Mouse (Mus musculus) hindbrain, embryonic 14.5 days (tissue): Measurements from ENCODE around the gene Tfap4. TPM values are rescaled to one million over a fixed set of nuclear protein-coding genes. Genes with fewer than 3 reads are reported as not detected.

Source experiments
- ATAC-seq: fragments of 200-750 bp; cut with Nextera tagmentation; 2 replicates; pipeline ENCODE4 v1.8.0; 2017; ENCODE audit warnings: moderate number of reproducible peaks, mild to moderate bottlenecking, moderate TSS enrichment, moderate library complexity; ENCODE audit not compliant: low FRiP score
- DNase-seq: peaks from one replicate; pipeline ENCODE4 v3.0.0-alpha.2; 2015; ENCODE audit warnings: low spot score
- H3K27ac ChIP-seq: fragments of 300-500 bp; sonication (generic); 2 replicates; pipeline ENCODE4 v1.5.1; 2014; ENCODE audit warnings: mild to moderate bottlenecking, moderate library complexity
- H3K27me3 ChIP-seq: fragments of 300-500 bp; sonication (generic); 2 replicates; pipeline ENCODE4 v1.6.1; 2014; ENCODE audit warnings: mild to moderate bottlenecking, low read length, mixed read lengths; ENCODE audit not compliant: control insufficient read depth, insufficient read depth
- H3K36me3 ChIP-seq: fragments of 300-500 bp; sonication (generic); replicated peaks from 2 replicates; pipeline ENCODE4 v1.6.1; 2014; ENCODE audit not compliant: control insufficient read depth, insufficient read depth
- H3K4me1 ChIP-seq: fragments of 300-500 bp; sonication (generic); replicated peaks from 2 replicates; pipeline ENCODE4 v1.6.1; 2014; ENCODE audit warnings: antibody characterized with exemption, low read length, mixed read lengths; ENCODE audit not compliant: control insufficient read depth, insufficient read depth
- H3K4me2 ChIP-seq: fragments of 300-500 bp; sonication (generic); replicated peaks from 2 replicates; pipeline ENCODE4 v1.6.1; 2014; ENCODE audit warnings: mild to moderate bottlenecking, moderate library complexity
- H3K4me3 ChIP-seq: fragments of 300-500 bp; sonication (generic); replicated peaks from 2 replicates; pipeline ENCODE4 v1.5.1; 2014; ENCODE audit warnings: mild to moderate bottlenecking, low read length
- H3K9ac ChIP-seq: fragments of 300-500 bp; sonication (generic); 2 replicates; pipeline ENCODE4 v1.6.1; 2014
- H3K9me3 ChIP-seq: fragments of 300-500 bp; sonication (generic); 2 replicates; pipeline ENCODE4 v1.6.1; 2016; ENCODE audit warnings: low read length; ENCODE audit not compliant: control insufficient read depth
- WGBS: fragments of 180-500 bp; shearing (Covaris S2); extraction: QIAGEN DNeasy Blood & Tissue Kit; methylation state at CpG from one replicate; pipeline ENCODE4 v1.1.7; 2014; 5-methylcytosine and 5-hydroxymethylcytosine counted together
- polyA plus RNA-seq: library from polyadenylated mRNA; unstranded; fragments of >200 nt; fragmentation: Nextera tagmentation; extraction: Ambion mirVana; gene quantifications from 2 replicates; pipeline ENCODE4 v1.2.1, GENCODE M21; 2014

The Tfap4 gene
- polyA plus RNA-seq, 1 experiment from 2014 or later = 8.2 TPM

DNA sequence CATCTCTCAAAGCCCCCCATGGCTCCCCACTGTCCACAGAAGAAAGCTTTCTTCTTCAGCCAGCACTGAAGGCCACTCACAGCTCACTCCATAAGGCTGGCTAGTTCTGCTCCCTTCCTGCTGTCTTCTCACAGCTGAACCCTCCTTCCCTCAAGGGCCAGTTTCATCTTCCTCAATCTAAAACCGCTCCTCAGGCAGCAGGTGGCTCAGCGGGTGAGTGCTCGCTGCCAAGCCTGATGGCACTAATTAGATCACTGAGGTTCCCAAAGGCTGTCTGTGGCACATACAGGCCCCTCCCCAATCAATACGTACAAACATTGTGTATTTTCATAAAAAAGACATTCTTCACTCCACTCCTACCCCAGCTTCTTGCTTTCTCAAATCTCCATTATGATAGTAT is 40.5 kb downstream of the Tfap4 start:
- Histone ChIP-seq H3K4me1 (no peaks in the 10 kb centered on the region), H3K36me3 (no peaks in the 10 kb centered on the region), H3K9me3 (no peaks in the 10 kb centered on the region), H3K27ac (no peak overlapping the region), H3K9ac (no peak overlapping the region), H3K4me2 (no peak overlapping the region), H3K27me3 (no peaks in the 10 kb centered on the region), H3K4me3 (no peak overlapping the region)
- no peak for ATAC-seq
- no peak for DNase-seq
- 32% methylated on average over 4 of the region's 4 CpGs for WGBS

DNA sequence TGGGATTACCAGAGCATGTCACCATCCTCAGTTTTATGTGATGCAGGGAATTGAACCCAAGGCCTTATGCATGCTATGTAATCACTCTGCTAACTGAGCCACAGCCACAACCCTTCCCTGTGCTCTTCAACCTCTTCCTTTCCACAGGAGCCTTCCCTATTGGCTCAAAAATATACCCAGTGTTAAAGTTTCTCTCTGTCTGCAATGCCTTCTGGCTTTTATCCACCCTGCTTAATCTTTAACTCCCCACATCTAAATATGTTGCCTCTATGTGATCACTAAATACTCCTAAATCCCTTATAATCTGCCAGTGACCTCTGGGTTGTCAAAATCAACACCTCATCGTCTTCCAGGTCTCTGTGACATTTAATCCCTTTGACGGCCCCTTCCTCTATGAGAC is 41.7 kb downstream of the Tfap4 start:
- Histone ChIP-seq H3K9ac (no peak overlapping the region), H3K4me1 (no peaks in the 10 kb centered on the region), H3K27me3 (no peaks in the 10 kb centered on the region), H3K27ac (no peak overlapping the region), H3K9me3 (no peaks in the 10 kb centered on the region), H3K4me2 (no peak overlapping the region), H3K4me3 (no peak overlapping the region), H3K36me3 (no peaks in the 10 kb centered on the region)
- no peak for ATAC-seq
- DNase-seq = no peak
- WGBS = 78% methylated on average over 2 of the region's 2 CpGs

DNA sequence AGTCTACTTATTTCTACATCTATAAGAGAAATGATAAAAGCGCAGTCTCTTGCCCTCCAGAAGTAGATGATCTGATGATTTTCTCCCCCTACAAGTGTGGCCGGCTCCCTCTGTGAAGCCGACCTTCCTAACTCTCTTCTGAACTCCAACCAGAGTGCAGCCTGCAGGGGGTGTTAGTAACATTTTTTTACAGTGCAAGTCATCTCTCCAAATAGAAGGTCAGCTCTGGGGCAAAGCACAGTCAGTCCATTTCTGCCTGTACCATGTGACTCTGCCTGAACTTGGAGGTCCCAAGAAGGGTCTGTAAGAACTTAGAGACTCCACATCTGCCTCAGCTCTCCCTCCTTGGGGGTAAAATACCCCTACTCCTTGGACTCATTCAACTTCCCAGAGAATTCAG is 45.3 kb downstream of the Tfap4 start:
- Histone ChIP-seq H3K4me1 (no peaks in the 10 kb centered on the region), H3K27me3 (no peaks in the 10 kb centered on the region), H3K36me3 (no peaks in the 10 kb centered on the region), H3K9ac (no peak overlapping the region), H3K9me3 (no peaks in the 10 kb centered on the region), H3K4me3 (no peak overlapping the region), H3K27ac (no peak overlapping the region), H3K4me2 (no peak overlapping the region)
- ATAC-seq = no peak
- WGBS = 84% methylated on average over 3 of the region's 3 CpGs
- no peak for DNase-seq

DNA sequence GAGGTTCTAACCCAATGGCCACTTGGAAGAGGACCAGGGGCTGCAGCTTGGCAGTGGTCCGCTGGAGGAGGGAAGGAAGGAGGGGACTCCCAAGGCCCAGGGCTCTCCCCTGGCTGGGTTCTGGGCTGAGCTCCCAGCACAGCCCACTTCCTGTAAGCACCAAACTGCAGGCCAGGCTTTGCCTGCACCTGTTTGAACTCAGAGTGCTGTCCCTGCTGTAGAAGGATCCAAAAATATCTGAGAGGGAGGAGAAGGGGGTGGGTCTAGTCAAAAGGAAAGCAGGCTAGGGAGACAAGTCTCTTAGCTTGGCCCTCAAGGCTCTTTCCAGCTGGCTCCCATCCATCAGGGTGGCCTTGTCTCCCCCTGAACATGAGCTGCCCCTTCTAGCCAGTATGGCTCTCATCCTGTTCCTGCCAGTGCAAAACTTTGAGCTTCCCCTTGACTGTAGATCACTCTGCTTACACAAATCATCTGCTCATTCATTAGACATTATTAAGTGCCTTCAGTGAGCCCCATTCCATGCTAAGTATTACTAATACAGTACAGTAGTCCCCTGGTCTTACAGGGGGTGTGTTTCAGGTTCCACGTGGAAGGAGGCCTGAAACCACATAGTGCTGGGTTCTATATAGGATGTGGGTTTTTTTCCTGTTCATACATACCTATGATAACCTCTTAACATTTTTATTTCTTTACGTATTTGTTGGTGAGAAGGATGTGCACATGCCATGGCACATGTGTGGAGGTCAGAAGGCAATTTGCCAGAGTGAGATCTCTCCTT is 46.8 kb downstream of the Tfap4 start:
- no peak for DNase-seq
- Histone ChIP-seq H3K9ac (no peak overlapping the region), H3K27ac (no peak overlapping the region), H3K4me1 (no peaks in the 10 kb centered on the region), H3K9me3 (no peaks in the 10 kb centered on the region), H3K4me2 (no peak overlapping the region), H3K36me3 (no peaks in the 10 kb centered on the region), H3K4me3 (no peak overlapping the region), H3K27me3 (no peaks in the 10 kb centered on the region)
- no peak for ATAC-seq
- WGBS = 79% methylated on average over 3 of the region's 3 CpGs

DNA sequence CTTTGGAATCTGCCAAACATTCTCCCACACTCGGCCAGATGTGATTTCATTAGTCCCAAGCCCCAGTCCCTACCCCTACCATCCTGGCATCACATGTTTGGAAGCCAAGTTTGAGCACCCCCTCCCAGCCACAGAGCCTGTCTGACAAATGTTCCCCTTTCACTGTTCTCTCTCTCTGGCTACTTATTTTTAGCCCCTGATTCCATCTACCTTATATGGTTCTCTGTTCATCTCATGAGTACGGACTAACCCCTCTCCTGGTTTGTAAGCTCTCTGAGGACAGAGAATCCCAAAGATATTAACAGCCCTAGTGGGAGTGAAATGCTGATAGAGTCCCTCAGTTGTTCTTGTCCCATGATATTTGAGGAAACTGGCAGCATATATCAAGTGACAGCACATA is 48.3 kb downstream of the Tfap4 start:
- no peak overlapping the region for H3K4me3 ChIP-seq
- H3K36me3 ChIP-seq = no peaks in the 10 kb centered on the region
- H3K4me1 ChIP-seq = no peaks in the 10 kb centered on the region
- WGBS = 90% methylated on average over 2 of the region's 2 CpGs
- no peak overlapping the region for H3K4me2 ChIP-seq
- H3K9ac ChIP-seq = no peak overlapping the region
- H3K9me3 ChIP-seq = no peaks in the 10 kb centered on the region
- DNase-seq = no peak
- no peak for ATAC-seq
- no peak overlapping the region for H3K27ac ChIP-seq
- H3K27me3 ChIP-seq = no peaks in the 10 kb centered on the region

DNA sequence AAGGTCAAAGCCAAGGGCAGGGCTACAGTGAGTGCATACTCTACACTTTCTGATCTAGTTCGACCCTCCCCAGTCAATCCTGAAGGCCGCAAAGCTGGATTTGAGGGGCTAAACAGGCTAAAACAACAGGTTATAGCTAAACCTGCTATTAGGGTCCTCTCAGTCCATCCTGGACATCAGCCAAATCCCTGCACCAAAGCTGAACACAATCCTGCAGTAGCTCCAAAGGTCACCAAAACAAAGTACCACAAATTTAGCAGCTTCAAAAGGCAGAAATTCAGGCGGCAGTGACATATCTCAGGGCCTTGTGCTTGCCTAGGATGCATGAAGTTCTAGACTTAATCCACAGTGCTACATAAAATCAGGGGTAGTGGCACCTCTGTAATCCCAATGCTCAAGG is 53.5 kb downstream of the Tfap4 start:
- WGBS = 84% methylated on average over 3 of the region's 3 CpGs
- no peaks in the 10 kb centered on the region for H3K9me3 ChIP-seq
- no peak overlapping the region for H3K9ac ChIP-seq
- H3K27ac ChIP-seq = no peak overlapping the region
- no peaks in the 10 kb centered on the region for H3K27me3 ChIP-seq
- H3K4me3 ChIP-seq = no peak overlapping the region
- ATAC-seq = no peak
- H3K36me3 ChIP-seq = no peaks in the 10 kb centered on the region
- no peak for DNase-seq
- H3K4me1 ChIP-seq = no peaks in the 10 kb centered on the region
- H3K4me2 ChIP-seq = no peak overlapping the region

DNA sequence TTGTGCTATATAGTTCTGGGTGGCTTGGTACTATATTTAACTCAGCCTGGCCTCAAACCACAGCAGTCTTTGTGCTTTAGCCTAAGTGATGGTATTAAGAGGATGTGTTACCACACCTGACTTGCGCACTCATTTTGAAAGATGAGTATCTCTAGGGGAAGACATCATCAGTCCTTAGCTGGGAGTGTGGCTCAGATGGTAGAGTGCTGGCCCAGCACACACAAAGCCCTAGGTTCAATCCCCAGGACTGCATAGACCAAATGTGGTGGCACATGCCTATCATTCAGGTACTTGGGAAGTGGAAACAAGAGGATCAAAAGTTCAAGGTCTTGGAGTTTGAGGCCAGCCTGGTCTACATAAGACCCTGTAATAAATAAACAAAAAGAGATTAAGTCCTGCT is 56.2 kb downstream of the Tfap4 start:
- WGBS = 100% methylated on average over 1 of the region's 1 CpGs

DNA sequence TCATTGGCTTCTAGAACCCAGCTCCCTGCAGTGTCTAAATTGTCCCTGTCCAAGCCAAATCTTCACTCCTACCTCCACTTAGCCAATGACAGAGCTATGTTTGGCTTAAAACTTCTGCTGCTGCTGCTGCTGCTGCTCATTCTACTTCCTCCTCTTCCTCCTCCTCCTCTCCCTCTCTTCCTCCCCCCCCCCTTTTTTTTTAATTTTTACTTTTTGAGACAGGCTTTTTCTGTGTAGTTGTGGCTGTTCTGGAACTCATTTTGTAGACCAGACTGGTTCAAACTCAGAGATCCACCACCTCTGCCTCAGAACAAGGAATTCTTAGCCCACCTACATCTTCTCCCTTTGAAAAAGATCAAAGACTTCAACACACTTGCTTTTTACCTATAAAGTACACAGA is 57.1 kb downstream of the Tfap4 start:
- no peak for ATAC-seq
- DNase-seq = no peak
- Histone ChIP-seq H3K27me3 (no peaks in the 10 kb centered on the region), H3K4me3 (no peak overlapping the region), H3K9ac (no peak overlapping the region), H3K9me3 (no peaks in the 10 kb centered on the region), H3K4me2 (no peak overlapping the region), H3K36me3 (no peaks in the 10 kb centered on the region), H3K27ac (no peak overlapping the region), H3K4me1 (no peaks in the 10 kb centered on the region)

More for the DNA sequence above, 56.2 kb downstream of the Tfap4 start:
- no peaks in the 10 kb centered on the region for H3K36me3 ChIP-seq
- H3K4me1 ChIP-seq = no peaks in the 10 kb centered on the region
- H3K27me3 ChIP-seq = no peaks in the 10 kb centered on the region
- H3K27ac ChIP-seq = no peak overlapping the region
- no peak for ATAC-seq
- DNase-seq = no peak
- H3K9ac ChIP-seq = no peak overlapping the region
- no peaks in the 10 kb centered on the region for H3K9me3 ChIP-seq
- H3K4me2 ChIP-seq = no peak overlapping the region
- no peak overlapping the region for H3K4me3 ChIP-seq

DNA sequence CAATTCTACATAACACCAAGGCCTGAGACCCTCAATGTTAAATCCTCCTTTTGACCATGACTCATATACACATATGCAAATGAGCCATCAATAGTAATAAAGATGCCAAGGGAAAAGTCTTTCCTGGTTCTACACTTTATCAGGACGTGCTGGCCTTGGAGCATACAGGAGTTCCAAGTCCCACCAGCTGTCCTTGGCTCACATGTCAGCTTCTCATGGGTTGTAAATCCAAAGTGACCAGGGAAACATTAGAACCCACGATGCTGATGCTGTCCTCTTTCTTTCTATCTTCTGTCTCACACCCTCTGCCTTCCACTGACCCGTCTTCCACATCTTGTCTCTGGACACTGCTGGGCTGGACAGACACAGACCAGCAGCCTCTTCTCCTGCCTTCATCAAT is 58.0 kb downstream of the Tfap4 start:
- no peak for ATAC-seq
- Histone ChIP-seq H3K9me3 (no peaks in the 10 kb centered on the region), H3K27me3 (no peaks in the 10 kb centered on the region), H3K4me2 (no peak overlapping the region), H3K4me1 (no peaks in the 10 kb centered on the region), H3K36me3 (no peaks in the 10 kb centered on the region), H3K4me3 (no peak overlapping the region), H3K27ac (no peak overlapping the region), H3K9ac (no peak overlapping the region)
- WGBS = 82% methylated on average over 3 of the region's 3 CpGs
- DNase-seq = no peak
